Mouse (Mus musculus) brain, embryonic 14.5 days (tissue): ENCODE data around the gene Efcab8.

Experiments
- CTCF ChIP-seq: fragments of 200-500 bp; IDR thresholded peaks from 2 replicates; pipeline ENCODE4 v1.5.1; 2012; ENCODE audit warnings: inconsistent platforms, mild to moderate bottlenecking, moderate library complexity, borderline replicate concordance; ENCODE audit not compliant: insufficient read depth, insufficient read length; ENCODE audit errors: extremely low read depth
- POLR2A ChIP-seq: fragments of 200-500 bp; IDR thresholded peaks from 2 replicates; pipeline ENCODE4 v1.6.1; 2012; ENCODE audit warnings: mild to moderate bottlenecking, inconsistent platforms, borderline replicate concordance; ENCODE audit not compliant: poor library complexity, insufficient read depth, insufficient read length, severe bottlenecking; ENCODE audit errors: extremely low read depth

- TF ChIP-seq CTCF (no peak), POLR2A (no peak)
Measured at GRCm38 (mm10) chr2:153808841-153809240, 29.1 kb downstream of the Efcab8 start.
